Mouse (Mus musculus): Measurements from ENCODE around the gene Thtpa.

The Thtpa gene

DNA sequence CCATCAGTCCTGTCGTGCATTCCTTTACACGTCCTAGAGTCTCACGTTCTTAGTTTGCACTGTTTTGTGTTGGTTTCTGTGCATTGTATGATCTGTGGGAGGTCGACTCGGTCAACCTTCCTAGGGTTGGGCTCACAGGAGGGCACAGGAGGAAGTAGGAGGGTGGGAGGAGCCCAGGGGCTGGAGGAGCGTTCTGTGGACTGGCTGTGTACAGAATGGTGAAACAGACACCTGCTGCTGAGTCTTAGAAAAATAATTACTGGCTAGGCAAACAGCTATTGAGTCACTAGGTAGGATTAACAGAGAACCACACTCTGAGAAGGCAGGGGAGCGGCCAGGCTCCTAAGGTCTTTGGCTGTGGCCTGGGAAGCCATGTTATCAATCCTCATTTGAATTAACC lies 44.7 kb downstream of the Thtpa start:
- no peak for DNase-seq (ENCODE audit: low read depth, low spot score)

DNA sequence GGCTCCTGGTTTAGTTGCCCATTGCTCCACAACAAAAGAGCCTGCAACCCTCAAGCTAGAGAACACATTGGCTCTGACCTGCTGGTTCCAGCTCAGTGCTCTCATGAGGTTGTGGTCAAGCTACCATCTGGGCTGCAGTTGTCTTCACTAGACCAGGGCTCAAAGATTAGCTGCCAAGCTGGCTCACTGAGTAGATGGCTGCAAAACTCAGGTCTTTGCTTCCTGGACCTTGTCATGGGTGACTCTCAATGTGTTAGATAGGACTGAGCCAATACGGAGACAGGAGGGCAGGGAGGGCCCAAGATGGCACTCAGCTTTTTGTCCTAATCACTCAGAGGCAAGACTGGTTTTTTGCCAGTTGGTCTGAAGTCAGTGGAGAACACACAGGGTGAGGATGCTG lies 51.7 kb downstream of the Thtpa start:
- DNase-seq (ENCODE audit: low read depth, low spot score): no peak

- no peak for DNase-seq (ENCODE audit: low read depth, low spot score)
Measured at GRCm38 (mm10) chr14:55146829-55147401, 52.3 kb downstream of the Thtpa start.

DNA sequence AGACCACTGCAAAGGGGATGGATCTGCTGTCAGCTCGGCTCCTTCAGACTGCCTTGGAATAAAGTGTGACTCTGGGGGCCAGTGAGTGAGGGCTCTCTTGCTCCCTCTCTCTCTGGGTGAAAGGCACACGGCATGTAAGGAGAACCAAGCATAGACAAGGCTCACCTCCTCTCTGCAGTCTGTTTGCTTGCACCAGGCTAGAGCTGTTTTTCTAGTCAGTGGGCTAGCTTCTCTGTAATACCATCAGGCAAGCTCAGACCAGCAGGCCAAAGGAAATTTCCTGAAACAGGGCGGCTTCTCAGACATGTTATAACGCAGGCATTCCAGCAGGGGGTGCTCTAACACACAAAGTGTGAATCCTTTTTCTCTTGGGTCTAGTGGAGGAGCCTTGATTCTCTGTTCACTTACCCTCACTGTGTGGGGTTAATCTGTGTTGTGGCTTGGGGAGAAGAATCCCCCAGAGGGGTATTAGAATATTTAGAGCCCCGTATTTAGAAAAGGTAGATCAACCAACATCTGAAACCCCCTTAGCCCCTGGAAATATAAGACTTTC lies 53.9 kb downstream of the Thtpa start:
- DNase-seq (ENCODE audit: low read depth, low spot score): peak; percentile 74
